Mouse (Mus musculus): ENCODE data around the gene Iba57. TPM values are rescaled to one million over a fixed set of nuclear protein-coding genes. Genes with fewer than 3 reads are reported as not detected.
A peak's percentile ranks its signal among the peaks of the same experiment; 100 is the strongest.

Gene Iba57
- polyA plus RNA-seq, 1 experiment: 9.8 TPM

- Histone ChIP-seq H3K4me3 (ENCODE audit: insufficient read depth, low read depth, low read length) (peak overlapping the region; percentile 91), H3K27ac (replicated peaks; ENCODE audit: low read depth, low read length) (peak overlapping the region; percentile 84), H3K4me1 (ENCODE audit: control insufficient read depth, insufficient read depth, insufficient read length, low read length) (no peaks in the 10 kb centered on the region; the same call in 1 of the 2 replicates)
Observed at GRCm38 (mm10) chr11:59191231-59192058, 27.9 kb upstream of the Iba57 start.

GRCm38 (mm10) chr11:59187706-59188105 is 24.2 kb upstream of the Iba57 start:
- no peak overlapping the region for H3K4me3 ChIP-seq (ENCODE audit: insufficient read depth, low read depth, low read length)
- no peak overlapping the region for H3K27ac ChIP-seq (replicated peaks; ENCODE audit: low read depth, low read length)
- no peaks in the 10 kb centered on the region; the same call in none of the 2 replicates for H3K4me1 ChIP-seq (ENCODE audit: control insufficient read depth, insufficient read depth, insufficient read length, low read length)

- H3K27ac ChIP-seq (replicated peaks; ENCODE audit: low read depth, low read length): no peak overlapping the region
- H3K4me3 ChIP-seq (ENCODE audit: insufficient read depth, low read depth, low read length): no peak overlapping the region
- no peaks in the 10 kb centered on the region; the same call in 1 of the 2 replicates for H3K4me1 ChIP-seq (ENCODE audit: control insufficient read depth, insufficient read depth, insufficient read length, low read length)
Observed at GRCm38 (mm10) chr11:59185490-59185889, 22.0 kb upstream of the Iba57 start.

GRCm38 (mm10) chr11:59183821-59184220 is 20.3 kb upstream of the Iba57 start:
- Histone ChIP-seq H3K4me1 (ENCODE audit: control insufficient read depth, insufficient read depth, insufficient read length, low read length) (no peaks in the 10 kb centered on the region; the same call in 1 of the 2 replicates), H3K4me3 (ENCODE audit: insufficient read depth, low read depth, low read length) (no peak overlapping the region), H3K27ac (replicated peaks; ENCODE audit: low read depth, low read length) (no peak overlapping the region)

- Histone ChIP-seq H3K4me1 (ENCODE audit: control insufficient read depth, insufficient read depth, insufficient read length, low read length) (no peaks in the 10 kb centered on the region; the same call in 1 of the 2 replicates), H3K4me3 (ENCODE audit: insufficient read depth, low read depth, low read length) (no peak within 1 kb of the TSS), H3K27ac (replicated peaks; ENCODE audit: low read depth, low read length) (no peak within 1 kb of the TSS)
Observed at GRCm38 (mm10) chr11:59182864-59183331, 19.4 kb upstream of the Iba57 start, which contains the start of gene Gjc2. Gene Gjc2, minus strand, starts transcription at chr11:59183213.

GRCm38 (mm10) chr11:59176921-59177320 is 13.4 kb upstream of the Iba57 start:
- H3K27ac ChIP-seq (replicated peaks; ENCODE audit: low read depth, low read length): no peak overlapping the region
- no peak overlapping the region for H3K4me3 ChIP-seq (ENCODE audit: insufficient read depth, low read depth, low read length)
- H3K4me1 ChIP-seq (ENCODE audit: control insufficient read depth, insufficient read depth, insufficient read length, low read length): no peaks in the 10 kb centered on the region

- no peak overlapping the region for H3K4me3 ChIP-seq (ENCODE audit: insufficient read depth, low read depth, low read length)
- no peak overlapping the region for H3K27ac ChIP-seq (replicated peaks; ENCODE audit: low read depth, low read length)
- H3K4me1 ChIP-seq (ENCODE audit: control insufficient read depth, insufficient read depth, insufficient read length, low read length): no peaks in the 10 kb centered on the region
Observed at GRCm38 (mm10) chr11:59176475-59176874, 12.9 kb upstream of the Iba57 start.

- no peak overlapping the region for H3K27ac ChIP-seq (replicated peaks; ENCODE audit: low read depth, low read length)
- no peaks in the 10 kb centered on the region for H3K4me1 ChIP-seq (ENCODE audit: control insufficient read depth, insufficient read depth, insufficient read length, low read length)
- H3K4me3 ChIP-seq (ENCODE audit: insufficient read depth, low read depth, low read length): no peak overlapping the region
Observed at GRCm38 (mm10) chr11:59174189-59174838, 10.8 kb upstream of the Iba57 start.

GRCm38 (mm10) chr11:59170549-59170948 is 7.0 kb upstream of the Iba57 start:
- no peak overlapping the region for H3K4me3 ChIP-seq (ENCODE audit: insufficient read depth, low read depth, low read length)
- no peaks in the 10 kb centered on the region for H3K4me1 ChIP-seq (ENCODE audit: control insufficient read depth, insufficient read depth, insufficient read length, low read length)
- H3K27ac ChIP-seq (replicated peaks; ENCODE audit: low read depth, low read length): no peak overlapping the region

- Histone ChIP-seq H3K4me1 (ENCODE audit: control insufficient read depth, insufficient read depth, insufficient read length, low read length) (no peaks in the 10 kb centered on the region), H3K4me3 (ENCODE audit: insufficient read depth, low read depth, low read length) (no peak overlapping the region), H3K27ac (replicated peaks; ENCODE audit: low read depth, low read length) (no peak overlapping the region)
Observed at GRCm38 (mm10) chr11:59169807-59170206, 6.3 kb upstream of the Iba57 start.

GRCm38 (mm10) chr11:59165616-59166241 is 2.2 kb upstream of the Iba57 start:
- H3K4me1 ChIP-seq (ENCODE audit: control insufficient read depth, insufficient read depth, insufficient read length, low read length): peaks cover 12% of the 10 kb centered on the region
- H3K4me3 ChIP-seq (ENCODE audit: insufficient read depth, low read depth, low read length): no peak overlapping the region
- no peak overlapping the region for H3K27ac ChIP-seq (replicated peaks; ENCODE audit: low read depth, low read length)

GRCm38 (mm10) chr11:59164384-59164783 is 845 bp upstream of the Iba57 start:
- peak overlapping the region; percentile 100 for H3K27ac ChIP-seq (replicated peaks; ENCODE audit: low read depth, low read length)
- H3K4me3 ChIP-seq (ENCODE audit: insufficient read depth, low read depth, low read length): peak overlapping the region; percentile 90; the same call in 1 of the 2 replicates
- peaks cover 12% of the 10 kb centered on the region for H3K4me1 ChIP-seq (ENCODE audit: control insufficient read depth, insufficient read depth, insufficient read length, low read length)

- Histone ChIP-seq H3K4me3 (ENCODE audit: insufficient read depth, low read depth, low read length) (peak overlapping the region; percentile 53), H3K27ac (replicated peaks; ENCODE audit: low read depth, low read length) (peak overlapping the region; percentile 76), H3K4me1 (ENCODE audit: control insufficient read depth, insufficient read depth, insufficient read length, low read length) (peaks cover 12% of the 10 kb centered on the region)
Observed at GRCm38 (mm10) chr11:59162443-59163254, 890 bp downstream of the Iba57 start.

GRCm38 (mm10) chr11:59161398-59161797 is 2.1 kb downstream of the Iba57 start:
- no peak overlapping the region for H3K4me3 ChIP-seq (ENCODE audit: insufficient read depth, low read depth, low read length)
- peaks cover 12% of the 10 kb centered on the region for H3K4me1 ChIP-seq (ENCODE audit: control insufficient read depth, insufficient read depth, insufficient read length, low read length)
- no peak overlapping the region for H3K27ac ChIP-seq (replicated peaks; ENCODE audit: low read depth, low read length)
